Mouse (Mus musculus) layer of hippocampus, postnatal 25 days (tissue): ENCODE data around the gene Clcn1. TPM values are rescaled to one million over a fixed set of nuclear protein-coding genes. Genes with fewer than 3 reads are reported as not detected.

ENCODE experiments used
- DNase-seq, 2 experiments: peaks; one replicate each; pipeline ENCODE4 v3.0.0; 2022; ENCODE audit warnings: mixed read lengths in 2 of 2, low spot score in 1 of 2; ENCODE audit errors: extremely low spot score in 1 of 2
- total RNA-seq, 2 experiments: library from RNA; stranded (reverse); gene quantifications; 2 replicates each; pipeline ENCODE4 v1.2.3; 2021

Gene Clcn1
- total RNA-seq, 2 experiments from 2014 or later = 2.7 to 2.8 TPM

GRCm38 (mm10) chr6:42362497-42362896, 76.0 kb downstream of the Clcn1 start:
- no peak for DNase-seq

- no peak for DNase-seq
Measured at GRCm38 (mm10) chr6:42362974-42363373, 76.5 kb downstream of the Clcn1 start.

- no peak for DNase-seq
Measured at GRCm38 (mm10) chr6:42364066-42364465, 77.6 kb downstream of the Clcn1 start.

DNA sequence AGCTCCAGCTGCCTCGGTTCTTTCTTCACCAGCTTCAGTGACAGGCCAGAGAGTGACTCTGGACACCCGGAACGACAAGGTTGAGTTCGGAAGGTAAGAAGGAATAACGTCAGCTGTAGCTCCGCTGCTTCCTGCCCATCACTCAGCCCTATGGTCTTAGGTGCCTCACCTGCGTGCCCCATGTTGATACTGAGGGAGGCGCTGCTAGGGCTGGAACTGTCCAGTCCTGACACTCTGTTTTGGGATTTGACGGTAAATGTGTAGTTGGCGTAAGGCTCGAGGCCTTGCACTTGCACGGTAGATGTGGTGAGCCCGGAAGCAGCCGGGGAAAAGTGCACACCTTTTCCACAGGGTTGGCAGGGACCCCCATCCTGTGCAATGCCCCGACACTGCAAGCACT, 78.1 kb downstream of the Clcn1 start:
- DNase-seq = no peak

DNA sequence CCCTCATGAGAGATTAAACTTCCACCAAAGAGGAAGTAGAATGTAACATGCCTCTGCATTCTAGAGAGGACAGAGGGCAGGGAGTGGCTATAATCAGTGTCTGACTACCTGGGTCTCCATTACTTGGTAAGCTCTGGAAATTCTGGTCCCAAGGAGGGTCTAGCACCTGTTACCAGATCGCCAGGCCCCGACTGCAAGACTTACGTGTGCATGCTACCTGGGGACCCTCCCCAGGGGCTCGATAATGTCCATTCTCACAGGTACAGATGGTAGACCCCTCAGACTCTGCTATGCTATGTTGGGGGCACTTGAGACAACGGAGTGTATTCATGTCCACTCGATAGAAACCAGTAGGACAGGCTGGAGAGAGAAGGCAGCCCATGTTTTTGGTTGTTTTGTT, 78.7 kb downstream of the Clcn1 start:
- no peak for DNase-seq

Other genes starting within 250 kb of the Clcn1 start
- not detected for gene Sva, start 248.3 kb upstream of the Clcn1 start, total RNA-seq
- gene Tas2r139, start 145.7 kb upstream of the Clcn1 start, total RNA-seq = not detected
- gene Tas2r144, start 71.4 kb upstream of the Clcn1 start, total RNA-seq = not detected
- 10 to 100 TPM; 10.2 to 13.7 TPM for gene Gstk1, start 40.8 kb upstream of the Clcn1 start, total RNA-seq
- gene Tmem139, start 24.7 kb upstream of the Clcn1 start, total RNA-seq = not detected
- gene Casp2, start 21.7 kb upstream of the Clcn1 start, total RNA-seq = 10 to 100 TPM; 16.5 to 25.5 TPM
- gene Fam131b, start 38.0 kb downstream of the Clcn1 start, total RNA-seq = 10 to 100 TPM; 74.8 to 76.8 TPM
- gene Zyx, start 62.9 kb downstream of the Clcn1 start, total RNA-seq = 10 to 100 TPM; 47.9 to 51.7 TPM
- gene Epha1, start 86.6 kb downstream of the Clcn1 start, total RNA-seq = under 1 TPM; 0.22 to 0.47 TPM
- not detected for gene Tas2r143, start 113.6 kb downstream of the Clcn1 start, total RNA-seq
- gene Tas2r135, start 118.7 kb downstream of the Clcn1 start, total RNA-seq = not detected
- gene Tas2r126, start 147.8 kb downstream of the Clcn1 start, total RNA-seq = not detected
- not detected for gene Olfr458, start 178.5 kb downstream of the Clcn1 start, total RNA-seq
- gene Olfr457, start 189.7 kb downstream of the Clcn1 start, total RNA-seq = not detected
- not detected for gene Olfr456, start 200.5 kb downstream of the Clcn1 start, total RNA-seq